Mouse (Mus musculus) spleen, adult 2 months (tissue): ENCODE results near the gene Bspry. TPM values are rescaled to one million over a fixed set of nuclear protein-coding genes. Genes with fewer than 3 reads are reported as not detected.

ENCODE experiments used
- DNase-seq, 2 experiments: peaks; one replicate each; pipeline versions ENCODE4 v3.0.0 to v3.0.0-alpha.2; 2012 to 2021; ENCODE audit warnings: low spot score in 2 of 2, low read depth in 1 of 2
- H3K27ac ChIP-seq: fragments of 200-500 bp; 2 replicates; pipeline ENCODE4 v1.5.1; 2012; ENCODE audit warnings: low read length, inconsistent platforms; ENCODE audit not compliant: insufficient read depth
- H3K27me3 ChIP-seq: fragments of 200-500 bp; 2 replicates; pipeline ENCODE4 v1.6.1; 2012; ENCODE audit warnings: mild to moderate bottlenecking, moderate library complexity, low read length, inconsistent platforms; ENCODE audit not compliant: control insufficient read depth, insufficient read depth
- H3K36me3 ChIP-seq: fragments of 200-500 bp; 2 replicates; pipeline ENCODE4 v1.6.1; 2012; ENCODE audit warnings: mild to moderate bottlenecking, low read length, inconsistent platforms; ENCODE audit not compliant: control insufficient read depth, insufficient read depth
- H3K4me1 ChIP-seq: fragments of 200-500 bp; 2 replicates; pipeline ENCODE4 v1.6.1; 2011; ENCODE audit warnings: inconsistent platforms; ENCODE audit not compliant: control insufficient read depth, insufficient read depth, insufficient read length
- H3K4me3 ChIP-seq: fragments of 200-500 bp; 2 replicates; pipeline ENCODE4 v1.5.1; 2011; ENCODE audit warnings: mild to moderate bottlenecking, inconsistent platforms; ENCODE audit not compliant: insufficient read depth, insufficient read length; ENCODE audit errors: extremely low read depth
- CTCF ChIP-seq: fragments of 200-500 bp; IDR thresholded peaks from 2 replicates; pipeline ENCODE4 v1.5.1; 2011; ENCODE audit warnings: mild to moderate bottlenecking, inconsistent platforms; ENCODE audit not compliant: insufficient read depth, insufficient read length, insufficient replicate concordance; ENCODE audit errors: extremely low read depth
- POLR2A ChIP-seq: fragments of 200-500 bp; IDR thresholded peaks from 2 replicates; pipeline ENCODE4 v1.6.1; 2011; ENCODE audit warnings: low read depth, low read length, inconsistent platforms
- WGBS: fragments of 180-500 bp; shearing (Covaris S2); methylation state at CpG from one replicate; pipeline ENCODE4 v1.1.7; 2018; 5-methylcytosine and 5-hydroxymethylcytosine counted together
- polyA plus RNA-seq: library from polyadenylated mRNA; depleted of rRNA; stranded (reverse); fragments of >200 nt; gene quantifications from 2 replicates; pipeline ENCODE4 v1.2.3, GENCODE M21; 2012

Gene Bspry
- polyA plus RNA-seq, 1 experiment: 2.1 TPM

- Histone ChIP-seq H3K27ac (no peak overlapping the region), H3K27me3 (no peaks in the 10 kb centered on the region), H3K36me3 (no peaks in the 10 kb centered on the region), H3K4me3 (no peak overlapping the region), H3K4me1 (no peaks in the 10 kb centered on the region)
- TF ChIP-seq CTCF (no peak), POLR2A (no peak)
- no peak for DNase-seq
- 49% methylated on average over 7 of the region's 7 CpGs for WGBS
Observed at GRCm38 (mm10) chr4:62502969-62503368, 23.1 kb downstream of the Bspry start.

DNA sequence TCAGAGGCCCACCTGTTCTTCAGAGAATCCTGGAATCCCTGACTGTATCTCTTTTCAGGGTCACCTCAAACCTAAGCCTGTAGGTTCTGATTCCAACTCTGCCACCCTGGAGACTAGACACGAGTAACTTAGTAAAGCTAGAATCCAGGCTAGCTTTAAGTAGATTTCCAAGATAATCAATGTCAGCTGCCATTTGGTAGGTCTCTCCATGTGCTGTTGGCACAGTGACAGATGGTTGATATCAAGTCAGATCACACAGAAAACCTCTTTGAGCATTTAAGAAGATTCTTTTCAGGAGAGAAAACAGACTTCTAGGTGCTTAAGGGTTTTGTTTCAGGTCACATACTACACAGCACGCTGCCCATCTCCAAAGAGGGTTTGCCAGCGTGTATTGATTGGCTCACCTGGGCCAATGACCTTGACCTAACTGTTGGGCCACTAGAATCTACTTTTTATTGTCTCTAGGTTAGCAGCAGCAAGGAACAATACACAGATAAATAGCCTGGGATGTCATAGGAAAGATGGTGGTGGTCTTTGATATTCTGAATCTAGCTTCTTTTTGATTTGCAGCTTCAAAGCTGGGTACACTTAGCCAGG, 23.6 kb downstream of the Bspry start, which contains the start of gene Hdhd3:
Hdhd3 (minus strand) TSS at position 94 of the 597 bp plus-strand sequence.
- no peak for DNase-seq
- H3K27ac ChIP-seq: peak within 1 kb of the TSS; percentile 39; the same call in 1 of the 2 replicates
- H3K4me1 ChIP-seq: no peaks in the 10 kb centered on the region
- no peaks in the 10 kb centered on the region for H3K27me3 ChIP-seq
- WGBS: 91% methylated on average over 3 of the region's 3 CpGs
- peak within 1 kb of the TSS; percentile 79 for H3K4me3 ChIP-seq
- TF ChIP-seq POLR2A: no peak
- TF ChIP-seq CTCF: no peak
- H3K36me3 ChIP-seq: peaks cover 3% of the 10 kb centered on the region; the same call in 1 of the 2 replicates

DNA sequence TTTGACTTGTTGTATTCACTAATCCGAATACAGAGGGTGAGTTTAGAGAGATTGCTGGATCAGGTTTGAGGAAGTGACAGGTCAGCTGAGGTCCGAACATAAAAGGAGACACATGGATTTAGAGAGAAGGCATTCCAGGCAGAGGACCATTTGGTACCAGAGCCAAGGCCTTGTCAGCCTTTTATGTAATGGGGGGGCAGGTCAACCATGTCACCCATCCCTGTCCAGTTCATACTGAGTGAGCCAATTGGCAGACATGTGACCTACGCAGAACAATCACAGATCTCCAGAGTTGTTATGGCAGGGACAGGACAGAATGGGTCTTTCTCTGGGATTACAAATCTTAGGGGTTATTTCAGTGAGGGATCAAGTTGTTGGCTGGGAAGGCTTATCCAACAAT, 26.1 kb downstream of the Bspry start:
- H3K4me1 ChIP-seq: no peaks in the 10 kb centered on the region
- no peak overlapping the region for H3K27ac ChIP-seq
- 82% methylated on average over 3 of the region's 3 CpGs for WGBS
- no peak for TF ChIP-seq POLR2A
- TF ChIP-seq CTCF: no peak
- no peak for DNase-seq
- H3K36me3 ChIP-seq: peaks cover 17% of the 10 kb centered on the region
- H3K27me3 ChIP-seq: no peaks in the 10 kb centered on the region
- H3K4me3 ChIP-seq: no peak overlapping the region

DNA sequence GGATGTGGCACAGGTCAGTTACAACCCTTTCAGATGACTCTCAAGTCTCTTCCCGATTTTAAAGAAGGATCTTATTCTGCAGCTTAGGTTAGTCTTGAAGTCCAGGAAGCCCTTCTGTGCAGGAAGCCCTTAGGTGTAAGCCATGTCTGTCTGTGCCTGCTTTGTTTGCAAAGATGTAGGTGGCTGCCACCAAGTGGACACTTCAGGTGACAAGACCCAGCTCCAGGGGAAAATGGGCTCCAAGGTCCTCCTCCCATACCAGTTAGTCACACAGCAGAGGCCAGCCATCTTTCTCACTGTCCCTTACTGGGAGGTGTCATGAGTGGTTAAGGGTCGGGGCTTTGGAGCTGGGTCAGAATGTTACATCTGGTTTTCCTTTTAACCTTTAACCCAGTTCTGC, 26.9 kb downstream of the Bspry start:
- Histone ChIP-seq H3K27ac (no peak overlapping the region), H3K4me1 (no peaks in the 10 kb centered on the region), H3K27me3 (no peaks in the 10 kb centered on the region), H3K4me3 (no peak overlapping the region), H3K36me3 (peaks cover 23% of the 10 kb centered on the region)
- 35% methylated on average over 2 of the region's 2 CpGs for WGBS
- peak; percentile 40; the same call in 1 of the 2 replicates for TF ChIP-seq CTCF
- no peak for TF ChIP-seq POLR2A
- DNase-seq: peak in 1 of 2 experiments; percentile 39

DNA sequence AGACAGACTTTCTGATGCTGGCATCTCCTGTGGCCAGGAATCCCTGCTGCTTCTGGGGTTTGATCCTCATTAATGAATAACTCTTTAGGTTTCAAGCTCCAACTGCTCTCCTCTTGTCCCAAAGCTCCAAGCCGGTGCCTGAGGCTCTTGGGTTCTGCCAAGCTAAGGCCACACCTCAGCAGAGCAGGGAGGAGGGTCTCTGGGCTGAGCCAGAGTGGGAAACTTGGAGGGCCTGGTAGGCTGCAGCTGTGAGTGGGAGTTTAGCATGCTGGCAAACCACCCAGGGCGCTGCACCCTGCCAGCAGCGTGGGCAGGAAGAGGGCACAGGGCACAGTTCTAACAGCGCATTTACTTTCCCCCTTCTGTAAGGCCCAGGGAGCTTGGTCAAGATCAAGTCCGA, 29.0 kb downstream of the Bspry start:
- H3K27ac ChIP-seq: no peak overlapping the region
- H3K36me3 ChIP-seq: peaks cover 39% of the 10 kb centered on the region
- TF ChIP-seq CTCF (no peak), POLR2A (no peak)
- H3K4me3 ChIP-seq: no peak overlapping the region
- no peak for DNase-seq
- H3K4me1 ChIP-seq: no peaks in the 10 kb centered on the region
- no peaks in the 10 kb centered on the region for H3K27me3 ChIP-seq
- 94% methylated on average over 5 of the region's 5 CpGs for WGBS

- no peak for DNase-seq
- TF ChIP-seq CTCF (no peak), POLR2A (no peak)
- Histone ChIP-seq H3K4me1 (no peaks in the 10 kb centered on the region), H3K36me3 (peaks cover 40% of the 10 kb centered on the region), H3K27me3 (no peaks in the 10 kb centered on the region), H3K27ac (no peak overlapping the region), H3K4me3 (no peak overlapping the region)
- 98% methylated on average over 11 of the region's 11 CpGs for WGBS
Observed at GRCm38 (mm10) chr4:62509946-62510345, 30.1 kb downstream of the Bspry start.

- H3K36me3 ChIP-seq: peaks cover 33% of the 10 kb centered on the region
- no peak overlapping the region for H3K4me3 ChIP-seq
- TF ChIP-seq CTCF: no peak
- TF ChIP-seq POLR2A: no peak
- no peak overlapping the region for H3K27ac ChIP-seq
- no peak for DNase-seq
- H3K27me3 ChIP-seq: no peaks in the 10 kb centered on the region
- 73% methylated on average over 11 of the region's 11 CpGs for WGBS
- H3K4me1 ChIP-seq: peaks cover 9% of the 10 kb centered on the region; the same call in 1 of the 2 replicates
Observed at GRCm38 (mm10) chr4:62513998-62514506, 34.2 kb downstream of the Bspry start.
